Mouse (Mus musculus): Measurements from ENCODE around the gene Anks1. TPM values are rescaled to one million over a fixed set of nuclear protein-coding genes. Genes with fewer than 3 reads are reported as not detected.

Gene Anks1
- polyA plus RNA-seq, 1 experiment from 2014 or later = 50.4 TPM

DNA sequence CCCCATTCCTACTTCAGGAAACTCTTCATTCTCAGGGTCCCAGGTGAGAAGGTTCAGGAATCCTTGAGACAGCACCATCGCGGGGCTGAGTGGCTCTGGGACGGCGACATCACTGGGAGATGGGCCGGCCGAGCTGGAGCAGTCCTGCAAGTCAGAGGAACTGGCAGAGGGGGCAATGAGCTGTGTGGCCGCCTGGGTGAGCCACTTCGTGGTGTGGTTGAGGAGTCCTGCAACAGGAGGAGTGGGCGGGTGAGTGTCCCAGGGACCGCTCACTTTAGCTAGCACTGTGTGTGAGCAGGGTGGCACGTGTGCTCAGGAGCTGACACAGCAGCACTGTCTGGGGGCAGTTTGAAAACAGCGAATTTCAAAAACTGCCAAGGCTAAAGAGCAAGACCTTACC is 160.3 kb downstream of the Anks1 start:
- H3K36me3 ChIP-seq = no peaks in the 10 kb centered on the region
- H3K27me3 ChIP-seq (replicated peaks) = no peaks in the 10 kb centered on the region
- no peak overlapping the region for H3K4me2 ChIP-seq
- no peak overlapping the region for H3K9ac ChIP-seq (replicated peaks)
- 38% methylated on average over 12 of the region's 12 CpGs for WGBS
- H3K4me1 ChIP-seq = no peaks in the 10 kb centered on the region
- H3K9me3 ChIP-seq (replicated peaks) = no peaks in the 10 kb centered on the region; the same call in 1 of the 2 replicates
- no peak overlapping the region for H3K27ac ChIP-seq (replicated peaks)
- no peak overlapping the region for H3K4me3 ChIP-seq (replicated peaks)
- ATAC-seq (ENCODE audit: low FRiP score) = no peak

DNA sequence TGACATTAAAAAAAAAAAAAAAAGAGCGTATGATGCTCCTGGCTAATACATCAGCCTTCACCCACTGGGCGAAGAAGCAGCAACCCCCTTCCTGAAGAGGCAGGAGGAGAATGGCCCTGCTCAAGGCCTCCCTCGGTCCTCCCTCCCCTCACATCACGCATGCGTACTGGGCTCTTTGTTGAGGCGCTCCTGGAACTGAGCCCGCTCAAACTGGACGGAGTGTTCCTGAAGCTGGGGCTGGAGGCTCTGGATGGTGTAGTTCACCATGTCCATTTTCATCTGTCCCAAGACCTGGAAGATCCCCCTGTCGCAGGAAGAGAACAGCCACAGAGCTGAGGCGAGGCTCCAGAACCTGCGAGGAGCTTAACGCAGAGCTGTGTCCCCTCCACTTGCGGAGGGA is 161.2 kb downstream of the Anks1 start:
- Histone ChIP-seq H3K27me3 (replicated peaks) (no peaks in the 10 kb centered on the region), H3K27ac (replicated peaks) (no peak overlapping the region), H3K4me3 (replicated peaks) (no peak overlapping the region), H3K4me1 (no peaks in the 10 kb centered on the region), H3K4me2 (no peak overlapping the region), H3K36me3 (no peaks in the 10 kb centered on the region), H3K9me3 (replicated peaks) (no peaks in the 10 kb centered on the region; the same call in 1 of the 2 replicates), H3K9ac (replicated peaks) (no peak overlapping the region)
- no peak for ATAC-seq (ENCODE audit: low FRiP score)
- WGBS = 81% methylated on average over 13 of the region's 13 CpGs

GRCm38 (mm10) chr17:28072730-28073129 is 163.6 kb downstream of the Anks1 start:
- 72% methylated on average over 2 of the region's 2 CpGs for WGBS
- no peak for ATAC-seq (ENCODE audit: low FRiP score)
- no peak overlapping the region for H3K4me2 ChIP-seq
- H3K9me3 ChIP-seq (replicated peaks) = no peaks in the 10 kb centered on the region; the same call in 1 of the 2 replicates
- no peak overlapping the region for H3K27ac ChIP-seq (replicated peaks)
- no peak overlapping the region for H3K4me3 ChIP-seq (replicated peaks)
- H3K9ac ChIP-seq (replicated peaks) = no peak overlapping the region
- H3K36me3 ChIP-seq = no peaks in the 10 kb centered on the region
- H3K4me1 ChIP-seq = no peaks in the 10 kb centered on the region
- no peaks in the 10 kb centered on the region for H3K27me3 ChIP-seq (replicated peaks)

- WGBS = 72% methylated on average over 7 of the region's 7 CpGs
- H3K4me3 ChIP-seq (replicated peaks) = no peak overlapping the region
- H3K4me2 ChIP-seq = no peak overlapping the region
- no peaks in the 10 kb centered on the region for H3K27me3 ChIP-seq (replicated peaks)
- no peak for ATAC-seq (ENCODE audit: low FRiP score)
- no peaks in the 10 kb centered on the region for H3K36me3 ChIP-seq
- peaks cover 2% of the 10 kb centered on the region; the same call in 1 of the 2 replicates for H3K4me1 ChIP-seq
- H3K27ac ChIP-seq (replicated peaks) = no peak overlapping the region
- no peak overlapping the region for H3K9ac ChIP-seq (replicated peaks)
- no peaks in the 10 kb centered on the region; the same call in 1 of the 2 replicates for H3K9me3 ChIP-seq (replicated peaks)
Measured at GRCm38 (mm10) chr17:28074486-28074885, 165.4 kb downstream of the Anks1 start.

GRCm38 (mm10) chr17:28078028-28078427 is 168.9 kb downstream of the Anks1 start:
- no peaks in the 10 kb centered on the region for H3K27me3 ChIP-seq (replicated peaks)
- no peak for ATAC-seq (ENCODE audit: low FRiP score)
- H3K36me3 ChIP-seq = no peaks in the 10 kb centered on the region
- H3K9me3 ChIP-seq (replicated peaks) = no peaks in the 10 kb centered on the region; the same call in 1 of the 2 replicates
- whole genome bisulfite sequencing = 89% methylated on average over 9 of the region's 9 CpGs
- no peak overlapping the region for H3K27ac ChIP-seq (replicated peaks)
- H3K4me1 ChIP-seq = peaks cover 14% of the 10 kb centered on the region
- H3K4me2 ChIP-seq = no peak overlapping the region
- H3K9ac ChIP-seq (replicated peaks) = no peak overlapping the region
- no peak overlapping the region for H3K4me3 ChIP-seq (replicated peaks)

GRCm38 (mm10) chr17:28079618-28080017 is 170.5 kb downstream of the Anks1 start:
- under 1% methylated on average over 25 of the region's 25 CpGs for WGBS
- H3K9me3 ChIP-seq (replicated peaks) = no peaks in the 10 kb centered on the region
- H3K36me3 ChIP-seq = no peaks in the 10 kb centered on the region
- peak overlapping the region; percentile 61 for H3K9ac ChIP-seq (replicated peaks)
- no peaks in the 10 kb centered on the region for H3K27me3 ChIP-seq (replicated peaks)
- 0 out of 2 replicates have a peak overlapping the region, but pooled peaks have one; percentile 5 for H3K27ac ChIP-seq (replicated peaks)
- H3K4me3 ChIP-seq (replicated peaks) = peak overlapping the region; percentile 61
- peak; percentile 60 for ATAC-seq (ENCODE audit: low FRiP score)
- H3K4me1 ChIP-seq = peaks cover 18% of the 10 kb centered on the region
- peak overlapping the region; percentile 100 for H3K4me2 ChIP-seq

DNA sequence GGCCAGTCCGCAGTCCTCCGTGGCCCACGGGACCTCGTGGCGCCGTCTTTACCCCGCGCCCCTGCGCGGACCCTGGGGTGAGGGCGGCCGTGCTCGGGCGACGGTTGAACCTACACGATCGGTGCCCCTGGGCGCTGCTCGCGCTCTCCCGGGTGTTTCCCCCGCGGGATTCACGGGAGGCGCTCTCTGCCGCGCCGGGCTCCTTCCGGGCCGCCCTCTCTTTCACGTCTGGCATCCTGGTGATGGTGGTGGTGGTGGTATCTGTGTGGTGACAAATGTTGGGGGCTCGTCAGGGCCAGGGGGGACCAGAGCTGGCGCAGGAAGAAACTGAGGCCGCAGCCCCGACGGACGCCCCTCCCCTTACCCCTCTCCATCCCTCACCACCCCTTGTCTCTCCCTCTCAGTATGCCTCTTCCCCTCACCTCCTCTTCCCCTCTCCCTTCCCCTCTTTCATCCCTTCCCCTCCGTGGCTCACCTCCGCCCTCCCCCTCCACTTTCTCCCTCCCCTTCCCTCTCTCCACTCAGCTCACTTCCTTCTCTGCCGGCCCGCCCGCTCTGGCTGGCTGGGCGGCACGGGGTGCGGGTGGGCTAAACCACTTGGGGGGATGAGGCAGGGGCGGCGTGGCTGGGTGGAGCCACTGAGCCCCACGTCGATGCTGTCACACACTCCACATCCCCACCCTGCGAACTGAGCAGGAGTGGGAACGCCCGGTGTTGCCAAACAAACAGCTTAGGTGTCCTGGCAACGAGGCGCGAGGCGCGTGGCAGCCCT is 171.1 kb downstream of the Anks1 start, which contains the start of gene Tcp11:
Gene Tcp11 (minus strand): TSS at position 595 of the 772 bp plus-strand sequence.
- H3K36me3 ChIP-seq = no peaks in the 10 kb centered on the region
- ATAC-seq (ENCODE audit: low FRiP score) = peak; percentile 88
- no peaks in the 10 kb centered on the region for H3K27me3 ChIP-seq (replicated peaks)
- 0 out of 2 replicates have a peak within 1 kb of the TSS, but pooled peaks have one; percentile 5 for H3K27ac ChIP-seq (replicated peaks)
- H3K4me3 ChIP-seq (replicated peaks) = peak within 1 kb of the TSS; percentile 61
- H3K4me2 ChIP-seq = peak within 1 kb of the TSS; percentile 100
- no peaks in the 10 kb centered on the region for H3K9me3 ChIP-seq (replicated peaks)
- H3K9ac ChIP-seq (replicated peaks) = peak within 1 kb of the TSS; percentile 61
- under 1% methylated on average over 56 of the region's 57 CpGs for WGBS
- H3K4me1 ChIP-seq = peaks cover 23% of the 10 kb centered on the region

- Histone ChIP-seq H3K27me3 (replicated peaks) (no peaks in the 10 kb centered on the region), H3K4me3 (replicated peaks) (peak overlapping the region; percentile 61), H3K4me1 (peaks cover 25% of the 10 kb centered on the region), H3K27ac (replicated peaks) (no peak overlapping the region), H3K4me2 (peak overlapping the region; percentile 100), H3K9ac (replicated peaks) (no peak overlapping the region), H3K36me3 (no peaks in the 10 kb centered on the region), H3K9me3 (replicated peaks) (no peaks in the 10 kb centered on the region)
- peak; percentile 29 for ATAC-seq (ENCODE audit: low FRiP score)
- 10% methylated on average over 9 of the region's 9 CpGs for WGBS
Measured at GRCm38 (mm10) chr17:28080817-28081165, 171.7 kb downstream of the Anks1 start.

GRCm38 (mm10) chr17:28081385-28081784 is 172.3 kb downstream of the Anks1 start:
- WGBS = 44% methylated on average over 9 of the region's 9 CpGs
- no peaks in the 10 kb centered on the region for H3K36me3 ChIP-seq
- peaks cover 25% of the 10 kb centered on the region for H3K4me1 ChIP-seq
- no peak for ATAC-seq (ENCODE audit: low FRiP score)
- H3K27me3 ChIP-seq (replicated peaks) = no peaks in the 10 kb centered on the region
- no peak overlapping the region for H3K9ac ChIP-seq (replicated peaks)
- H3K4me3 ChIP-seq (replicated peaks) = no peak overlapping the region
- no peaks in the 10 kb centered on the region for H3K9me3 ChIP-seq (replicated peaks)
- no peak overlapping the region for H3K4me2 ChIP-seq
- no peak overlapping the region for H3K27ac ChIP-seq (replicated peaks)

GRCm38 (mm10) chr17:28081856-28082255 is 172.8 kb downstream of the Anks1 start:
- Histone ChIP-seq H3K36me3 (no peaks in the 10 kb centered on the region), H3K4me1 (peaks cover 25% of the 10 kb centered on the region), H3K9me3 (replicated peaks) (no peaks in the 10 kb centered on the region), H3K4me2 (no peak overlapping the region), H3K27ac (replicated peaks) (no peak overlapping the region), H3K9ac (replicated peaks) (no peak overlapping the region), H3K4me3 (replicated peaks) (no peak overlapping the region), H3K27me3 (replicated peaks) (no peaks in the 10 kb centered on the region)
- 94% methylated on average over 7 of the region's 7 CpGs for WGBS
- no peak for ATAC-seq (ENCODE audit: low FRiP score)

DNA sequence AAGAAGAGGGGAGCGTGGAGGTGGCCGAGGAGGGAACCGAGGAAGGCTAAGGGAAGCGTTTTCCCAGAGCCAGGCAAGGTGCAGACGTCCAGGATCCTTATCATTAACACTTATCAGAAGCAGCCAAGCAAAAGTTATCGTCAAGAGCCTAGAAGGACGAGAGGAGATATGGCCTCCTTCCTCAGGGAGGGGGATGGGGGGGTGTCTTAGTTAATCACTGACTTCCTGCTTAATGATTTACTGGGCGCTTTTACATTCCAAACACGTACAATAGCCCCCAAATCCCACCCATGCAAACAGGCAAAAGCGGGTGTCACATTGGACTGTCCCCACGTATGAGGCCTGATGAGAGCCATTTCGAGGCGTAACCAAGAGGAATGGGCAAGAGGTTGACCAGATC is 173.8 kb downstream of the Anks1 start:
- no peaks in the 10 kb centered on the region for H3K9me3 ChIP-seq (replicated peaks)
- H3K4me3 ChIP-seq (replicated peaks) = no peak overlapping the region
- 68% methylated on average over 13 of the region's 13 CpGs for WGBS
- no peak overlapping the region for H3K4me2 ChIP-seq
- H3K9ac ChIP-seq (replicated peaks) = no peak overlapping the region
- H3K27ac ChIP-seq (replicated peaks) = no peak overlapping the region
- no peaks in the 10 kb centered on the region for H3K27me3 ChIP-seq (replicated peaks)
- ATAC-seq (ENCODE audit: low FRiP score) = no peak
- H3K4me1 ChIP-seq = peaks cover 29% of the 10 kb centered on the region
- no peaks in the 10 kb centered on the region for H3K36me3 ChIP-seq

GRCm38 (mm10) chr17:28084395-28084905 is 175.3 kb downstream of the Anks1 start:
- H3K9ac ChIP-seq (replicated peaks) = no peak overlapping the region
- H3K4me3 ChIP-seq (replicated peaks) = no peak overlapping the region
- no peaks in the 10 kb centered on the region for H3K36me3 ChIP-seq
- no peaks in the 10 kb centered on the region for H3K9me3 ChIP-seq (replicated peaks)
- WGBS = 23% methylated on average over 22 of the region's 22 CpGs
- no peaks in the 10 kb centered on the region for H3K27me3 ChIP-seq (replicated peaks)
- ATAC-seq (ENCODE audit: low FRiP score) = no peak
- no peak overlapping the region for H3K4me2 ChIP-seq
- peaks cover 27% of the 10 kb centered on the region for H3K4me1 ChIP-seq
- H3K27ac ChIP-seq (replicated peaks) = no peak overlapping the region

Measured in neural tube, embryonic 15.5 days (tissue).